ENCODE assay signal across 8 mouse cellular contexts in genomic region chr4:48044491-48045211, GRCm38 (mm10). TPM values are rescaled to one million over a fixed set of nuclear protein-coding genes. Genes with fewer than 3 reads are reported as not detected.
DNase-seq lines count a peak whose midpoint lies in the region; ATAC-seq and TF ChIP-seq lines count a peak whose summit lies in the region.

Gene Nr4a3, plus strand, starts transcription at chr4:48045153.

- H3K36me3 ChIP-seq in erythroblast, embryonic 14.5 days (ENCODE audit: control insufficient read depth): no peaks in the 10 kb centered on the region
- H3K36me3 ChIP-seq in heart, embryonic 12.5 days: no peaks in the 10 kb centered on the region
- H3K36me3 ChIP-seq in kidney, postnatal 0 days (ENCODE audit: insufficient read depth, low read length): no peaks in the 10 kb centered on the region
- H3K36me3 ChIP-seq in liver, adult 2 months (ENCODE audit: control insufficient read depth, insufficient read depth, low read length): no peaks in the 10 kb centered on the region

- H3K27me3 ChIP-seq in erythroblast, embryonic 14.5 days (ENCODE audit: control insufficient read depth): peaks cover 77% of the 10 kb centered on the region
- peaks cover 21% of the 10 kb centered on the region for H3K27me3 ChIP-seq in heart, embryonic 12.5 days (replicated peaks)
- H3K27me3 ChIP-seq in kidney, postnatal 0 days (ENCODE audit: insufficient read depth, low read length): peaks cover 30% of the 10 kb centered on the region
- H3K27me3 ChIP-seq in liver, adult 2 months (ENCODE audit: control insufficient read depth, insufficient read depth, low read length): peaks cover 10% of the 10 kb centered on the region

- H3K4me1 ChIP-seq in erythroblast, embryonic 14.5 days (ENCODE audit: control insufficient read depth): peaks cover 46% of the 10 kb centered on the region
- H3K4me1 ChIP-seq in heart, embryonic 12.5 days (replicated peaks): peaks cover 33% of the 10 kb centered on the region
- peaks cover 31% of the 10 kb centered on the region for H3K4me1 ChIP-seq in kidney, postnatal 0 days (replicated peaks; ENCODE audit: insufficient read depth, low read length)
- H3K4me1 ChIP-seq in liver, adult 2 months (ENCODE audit: control insufficient read depth, insufficient read depth, low read length): peaks cover 6% of the 10 kb centered on the region; the same call in 1 of the 2 replicates

- TF ChIP-seq CTCF in kidney, postnatal 0 days (IDR thresholded peaks at IDR 0.05; ENCODE audit: low read depth): peak; percentile 33; the same call in 1 of the 2 replicates
- TF ChIP-seq CTCF in liver, adult 2 months (IDR thresholded peaks at IDR 0.05; ENCODE audit: low read depth, low read length): no peak

- H3K4me2 ChIP-seq in heart, embryonic 12.5 days: peak within 1 kb of the TSS; percentile 99
- peak within 1 kb of the TSS; percentile 99 for H3K4me2 ChIP-seq in kidney, postnatal 0 days (ENCODE audit: low read length)

- under 1% methylated on average over 36 of the region's 54 CpGs for WGBS in heart, embryonic 12.5 days
- WGBS in kidney, postnatal 0 days: 1% methylated on average over 45 of the region's 54 CpGs
- under 1% methylated on average over 54 of the region's 54 CpGs for WGBS in liver, adult 2 months

- peaks cover 17% of the 10 kb centered on the region; the same call in 1 of the 2 replicates for H3K9me3 ChIP-seq in erythroblast, embryonic 14.5 days (ENCODE audit: control insufficient read depth, low read length)
- no peaks in the 10 kb centered on the region for H3K9me3 ChIP-seq in heart, embryonic 12.5 days (replicated peaks)
- no peaks in the 10 kb centered on the region for H3K9me3 ChIP-seq in kidney, postnatal 0 days (replicated peaks; ENCODE audit: low read length)

- ATAC-seq in heart, embryonic 12.5 days (ENCODE audit: insufficient number of reproducible peaks, low FRiP score): peak; percentile 78
- ATAC-seq in kidney, postnatal 0 days (replicated peaks; ENCODE audit: low FRiP score, low read depth): peak; percentile 57
- ATAC-seq in monocyte, adult 5-6 weeks (replicated peaks; ENCODE audit: insufficient number of reproducible peaks, low FRiP score, low TSS enrichment, poor library complexity, severe bottlenecking): peak; percentile 76

- H3K9ac ChIP-seq in heart, embryonic 12.5 days: peak within 1 kb of the TSS; percentile 74
- H3K9ac ChIP-seq in kidney, postnatal 0 days (ENCODE audit: low read depth, low read length): peak within 1 kb of the TSS; percentile 51
- peak within 1 kb of the TSS; percentile 62 for H3K9ac ChIP-seq in liver, adult 2 months (ENCODE audit: low read depth, low read length)

- H3K79me2 ChIP-seq in liver, adult 2 months (ENCODE audit: control insufficient read depth, insufficient read depth, low read length): peaks cover 4% of the 10 kb centered on the region; the same call in 1 of the 2 replicates

- H3K4me3 ChIP-seq in erythroblast, embryonic 14.5 days (replicated peaks): peak within 1 kb of the TSS; percentile 81
- peak within 1 kb of the TSS; percentile 68 for H3K4me3 ChIP-seq in heart, embryonic 12.5 days
- H3K4me3 ChIP-seq in kidney, postnatal 0 days (replicated peaks; ENCODE audit: low read depth, low read length): peak within 1 kb of the TSS; percentile 69
- H3K4me3 ChIP-seq in liver, adult 2 months (ENCODE audit: insufficient read depth, low read depth, low read length): peak within 1 kb of the TSS; percentile 49

- 0 out of 2 replicates have a peak, but pooled peaks have one; percentile 29 for TF ChIP-seq POLR2A in liver, adult 2 months (IDR thresholded peaks at IDR 0.05; ENCODE audit: extremely low read depth, insufficient read depth, low read length)

- H3K27ac ChIP-seq in heart, embryonic 12.5 days (ENCODE audit: poor library complexity, severe bottlenecking): peak within 1 kb of the TSS; percentile 94
- H3K27ac ChIP-seq in kidney, postnatal 0 days: peak within 1 kb of the TSS; percentile 60; the same call in 1 of the 2 replicates
- peak within 1 kb of the TSS; percentile 3 for H3K27ac ChIP-seq in liver, adult 2 months (replicated peaks; ENCODE audit: insufficient read depth, low read depth, low read length)

- peak; percentile 97 for DNase-seq in CD4-positive helper T cell, adult 2 months (ENCODE audit: low read depth, low spot score)
- peak; percentile 85 for DNase-seq in brain, embryonic 18.5 days (ENCODE audit: low read depth, low spot score)
- DNase-seq in kidney, postnatal 0 days (ENCODE audit: low spot score): peak; percentile 86
- peak; percentile 80 for DNase-seq in liver, adult 2 months (ENCODE audit: extremely low read depth, low read depth, low spot score)
- peak; percentile 81 to 84 for DNase-seq in spleen, postnatal 36 days (ENCODE audit: low spot score in 2 of 2)

RNA-seq across cellular contexts. Expression of gene Nr4a3, which starts in this region (rescaled TPM):
- polyA plus RNA-seq in erythroblast, embryonic 14.5 days (2012): not detected in 2 replicates
- polyA plus RNA-seq in heart, embryonic 12.5 days (2016; fragmentation: Nextera tagmentation; extraction: Ambion mirVana): 0.26 and 0.31 TPM in 2 replicates
- 0.04 and 0.10 TPM in 2 replicates for polyA plus RNA-seq in kidney, postnatal 0 days (2015; fragmentation: Nextera tagmentation; extraction: Ambion mirVana)
- under 0.01 and 0.13 TPM in 2 replicates for total RNA-seq in liver, adult 2 months (2014; rRNA removed)
- polyA plus RNA-seq in liver, adult 2 months (2012; rRNA removed): not detected in 2 replicates
- total RNA-seq in monocyte, adult 5-6 weeks (2017): 4.5 to 20.4 TPM (median 5.1 TPM) in 3 replicates

Comparison
In these comparisons a context has a peak if more than half of its experiments do, and no peak if none do; other contexts are left out.
1. Peak in every context shown above with its lines: DNase-seq, ATAC-seq, H3K4me3 ChIP-seq and H3K27ac ChIP-seq.
2. Peak in ATAC-seq, H3K4me3 ChIP-seq, H3K27ac ChIP-seq, H3K9ac ChIP-seq and H3K4me2 ChIP-seq in heart, embryonic 12.5 days; RNA of the gene not detected or under 1 TPM.
3. Peak in DNase-seq, ATAC-seq, H3K4me3 ChIP-seq, H3K27ac ChIP-seq, H3K9ac ChIP-seq and H3K4me2 ChIP-seq in kidney, postnatal 0 days; RNA of the gene not detected or under 1 TPM.
4. Peak in DNase-seq, H3K4me3 ChIP-seq, H3K27ac ChIP-seq and H3K9ac ChIP-seq in liver, adult 2 months; RNA of the gene not detected or under 1 TPM.
5. H3K27ac ChIP-seq: peak in every context shown above with its lines; median percentile 94 in heart, embryonic 12.5 days; 60 in kidney, postnatal 0 days; 3 in liver, adult 2 months.